Mouse (Mus musculus): Measurements from ENCODE around the gene Awat2. TPM values are rescaled to one million over a fixed set of nuclear protein-coding genes. Genes with fewer than 3 reads are reported as not detected.
"Not testable (repeated sequence)": the region's sequence is repeated elsewhere in the genome, so short reads cannot be mapped to it uniquely, and the experiment has no call there.

Awat2 gene
- not detected for total RNA-seq (2021)

- intact Hi-C loops (cut with DNase I); DNase-seq: not testable (repeated sequence)
These were observed at the start of gene Awat2 for GRCm38 (mm10) chrX:100442617-100443016. Gene Awat2 (minus strand): TSS chrX:100442717.

DNA sequence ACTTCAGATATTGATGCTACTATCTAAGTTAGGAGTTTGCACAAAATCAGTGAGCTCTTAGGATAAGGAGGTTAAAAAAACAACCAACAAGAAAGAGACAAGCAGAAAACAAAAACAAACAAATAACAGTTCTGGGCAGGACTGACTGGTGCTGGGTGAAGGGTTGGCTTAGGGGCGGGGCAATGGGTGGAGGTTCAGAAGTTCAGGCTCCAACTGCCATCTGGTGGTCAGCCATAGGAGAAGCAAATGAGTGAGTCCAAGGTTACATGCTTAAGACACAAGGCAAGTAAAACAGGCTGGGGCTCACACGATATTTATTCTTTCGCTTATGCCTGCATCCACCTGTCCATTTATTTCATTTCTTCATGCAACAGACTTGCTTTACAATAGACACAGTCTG, 37.8 kb upstream of the Awat2 start:
- DNase-seq: peak; percentile 61
- intact Hi-C loops (cut with DNase I): loop anchor here (10.0 kb wide), 2 partner anchors 666 to 1346 kb away; partner anchors contain the start of gene Efnb1

- intact Hi-C loops (cut with DNase I): no loop called here
- DNase-seq: no peak
These were observed 33.2 kb upstream of the Awat2 start for GRCm38 (mm10) chrX:100475569-100476223.

DNA sequence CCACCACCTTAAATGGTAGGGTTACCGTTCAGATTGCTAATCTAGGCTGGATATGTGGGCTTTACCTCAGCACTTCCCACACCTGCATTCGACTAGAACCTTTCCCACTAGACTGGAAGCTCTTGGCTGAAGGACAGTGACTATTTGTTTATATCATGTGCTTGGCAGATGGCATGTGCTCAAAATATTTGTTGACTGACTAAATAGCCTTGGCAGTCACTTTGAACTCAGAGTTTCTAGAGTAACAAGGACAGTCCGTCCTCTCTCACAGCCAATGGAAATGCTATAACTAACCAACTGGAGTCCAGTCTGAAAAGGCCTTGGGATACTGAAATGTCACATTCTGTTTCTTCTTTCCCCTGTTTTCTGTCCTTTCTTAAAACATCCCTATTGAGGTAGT, 29.0 kb upstream of the Awat2 start:
- intact Hi-C loops (cut with DNase I): no loop called here

GRCm38 (mm10) chrX:100470126-100470525, 27.6 kb upstream of the Awat2 start:
- DNase-seq: no peak
- intact Hi-C loops (cut with DNase I): no loop called here

More for the DNA sequence above, 29.0 kb upstream of the Awat2 start:
- no peak for DNase-seq

DNA sequence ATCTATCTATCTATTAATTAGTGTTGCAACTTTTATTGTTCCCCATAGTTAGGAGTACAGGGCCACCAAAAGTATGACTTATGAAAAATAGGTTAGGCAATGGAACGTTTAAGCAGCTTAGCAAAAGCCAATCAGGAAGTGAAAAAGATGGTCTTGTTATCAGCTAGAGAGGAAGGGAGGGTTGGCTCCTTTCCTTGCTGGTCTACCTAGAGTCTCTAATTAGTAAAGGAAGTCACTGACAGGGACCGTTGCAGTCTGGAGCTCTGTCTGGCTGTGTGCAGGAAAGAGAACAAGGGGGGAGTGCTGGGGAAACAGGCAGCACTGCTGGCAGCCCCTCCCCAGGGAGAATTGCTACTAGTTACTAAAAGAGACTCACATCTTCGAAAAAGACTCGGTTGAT, 25.5 kb upstream of the Awat2 start:
- DNase-seq: no peak
- intact Hi-C loops (cut with DNase I): no loop called here

- intact Hi-C loops (cut with DNase I): no loop called here
- DNase-seq: no peak
These were observed 1.0 kb upstream of the Awat2 start for GRCm38 (mm10) chrX:100443532-100443931.

- intact Hi-C loops (cut with DNase I): no loop called here
- no peak for DNase-seq
These were observed 10.2 kb downstream of the Awat2 start for GRCm38 (mm10) chrX:100432311-100432710.

DNA sequence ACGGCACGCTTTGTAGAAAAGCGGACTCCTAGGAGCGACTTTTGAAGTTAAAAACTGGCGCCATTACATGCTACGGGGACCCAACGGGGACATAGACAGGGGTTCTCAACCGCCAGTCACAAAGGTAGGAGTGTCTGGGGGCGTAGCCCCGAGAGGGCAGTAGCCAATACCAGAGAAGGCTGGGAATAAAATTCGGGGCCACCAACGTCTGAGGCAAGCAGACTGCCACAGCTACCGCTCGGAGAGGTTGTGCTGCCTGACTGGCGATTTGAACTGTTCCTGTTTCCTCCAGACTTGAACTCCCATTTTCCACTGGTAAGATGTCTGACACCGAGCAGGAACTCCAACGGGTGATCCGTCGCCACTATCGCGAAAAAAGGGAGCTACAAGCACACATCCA, 13.8 kb downstream of the Awat2 start, which contains the start of gene Otud6a:
Gene Otud6a, plus strand, starts transcription at position 321 of the 400 bp plus-strand sequence.
- intact Hi-C loops (cut with DNase I): no loop called here
- no peak for DNase-seq

DNA sequence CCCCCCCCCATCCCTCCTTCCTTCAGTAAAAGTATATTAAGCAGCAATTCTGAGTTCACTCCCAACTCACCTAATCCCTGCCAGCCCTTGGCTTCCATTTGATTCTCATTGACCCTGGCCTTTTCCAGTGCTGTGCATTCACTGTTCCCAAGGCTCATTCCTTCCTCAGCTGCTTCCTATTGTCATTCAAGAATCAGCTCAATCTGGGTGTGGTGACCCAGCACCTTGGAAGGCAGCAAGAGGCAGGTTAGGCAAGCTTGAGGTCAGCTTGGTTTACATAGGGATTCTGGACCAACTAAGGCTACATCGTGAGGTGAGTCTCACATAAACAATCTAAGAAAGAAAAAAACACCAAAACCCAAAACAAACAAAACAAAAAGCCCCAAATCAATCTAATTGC, 33.3 kb downstream of the Awat2 start:
- intact Hi-C loops (cut with DNase I): no loop called here
- DNase-seq: no peak

DNA sequence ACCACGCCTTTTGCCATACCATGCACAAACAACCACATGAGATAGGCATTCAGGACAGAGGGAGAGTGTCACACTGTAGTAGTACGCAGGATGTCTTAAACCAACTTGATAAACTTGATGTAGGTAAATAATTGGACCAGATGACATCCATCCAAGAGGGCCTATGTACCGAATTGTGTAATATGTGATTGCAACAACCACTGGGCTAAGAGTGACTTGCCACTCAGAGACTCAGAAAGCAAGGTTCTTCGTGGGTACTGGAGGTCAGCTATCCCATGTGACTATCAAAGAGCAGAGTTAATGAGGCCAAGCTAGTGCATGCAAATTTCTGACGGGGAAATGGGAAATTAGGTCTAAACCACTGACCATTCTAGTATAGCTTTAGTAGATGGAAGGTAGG, 40.9 kb downstream of the Awat2 start:
- DNase-seq: no peak
- intact Hi-C loops (cut with DNase I): no loop called here

- DNase-seq: no peak
- intact Hi-C loops (cut with DNase I): no loop called here
These were observed 41.6 kb downstream of the Awat2 start for GRCm38 (mm10) chrX:100400900-100401299.

DNA sequence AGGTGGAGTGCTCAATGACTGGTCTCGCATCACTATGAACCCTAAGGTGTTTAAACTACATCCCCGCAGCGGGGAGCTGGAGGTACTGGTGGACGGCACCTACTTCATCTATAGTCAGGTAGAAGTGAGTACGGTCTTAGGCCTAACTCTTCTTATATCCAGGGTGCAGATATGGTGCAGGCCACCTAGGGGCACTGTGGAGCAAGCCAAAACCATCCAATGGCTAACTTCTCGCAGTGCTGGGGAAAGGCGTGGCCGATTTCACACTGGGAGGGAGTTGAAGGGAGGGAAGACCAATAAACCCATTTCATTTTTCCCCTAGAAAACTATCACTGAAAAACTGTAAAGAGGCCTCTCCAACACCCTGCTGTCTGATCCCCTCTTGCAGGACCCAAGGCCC, 47.5 kb downstream of the Awat2 start:
- DNase-seq: no peak
- intact Hi-C loops (cut with DNase I): no loop called here

GRCm38 (mm10) chrX:100394223-100394861, 48.2 kb downstream of the Awat2 start:
- intact Hi-C loops (cut with DNase I): no loop called here
- peak; percentile 10 for DNase-seq

DNA sequence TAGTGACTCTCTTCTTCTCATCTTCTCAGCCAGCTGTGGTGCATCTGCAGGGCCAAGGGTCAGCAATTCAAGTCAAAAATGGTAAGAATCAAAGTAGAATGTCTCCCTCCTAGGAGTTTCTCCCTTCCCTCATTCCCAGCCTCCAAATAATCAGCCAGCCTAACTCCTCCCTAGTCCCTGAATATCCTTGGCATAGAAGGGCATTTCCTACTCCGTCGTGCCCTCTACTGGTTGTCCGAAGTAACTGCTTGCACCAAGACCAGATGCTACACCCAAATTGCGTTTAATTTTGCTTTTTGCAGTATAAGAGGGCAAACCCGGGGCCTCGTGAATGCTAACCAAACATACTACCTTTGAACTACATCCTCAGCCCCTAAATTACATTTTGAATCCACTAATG, 50.2 kb downstream of the Awat2 start:
- intact Hi-C loops (cut with DNase I): no loop called here
- DNase-seq: peak; percentile 37

DNA sequence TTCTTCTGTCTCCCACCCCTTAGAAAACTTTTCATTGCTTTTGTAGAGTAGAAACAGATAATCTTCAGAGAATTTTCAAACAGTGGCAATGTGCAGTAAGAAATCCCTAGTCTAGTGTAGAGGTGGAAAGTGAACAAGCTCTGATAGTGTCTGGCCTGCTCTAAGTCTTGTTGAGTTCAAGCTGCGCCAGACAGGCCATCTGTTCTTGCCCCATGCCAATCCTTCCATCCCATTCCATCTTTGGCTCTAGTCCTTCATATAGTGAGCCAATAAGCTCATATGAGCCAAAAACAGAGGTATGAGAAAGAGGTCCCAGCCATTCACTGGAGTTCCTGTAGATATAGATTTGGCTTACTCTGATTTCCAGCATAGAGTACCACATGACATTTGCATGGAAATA, 52.6 kb downstream of the Awat2 start:
- peak; percentile 46 for DNase-seq

DNA sequence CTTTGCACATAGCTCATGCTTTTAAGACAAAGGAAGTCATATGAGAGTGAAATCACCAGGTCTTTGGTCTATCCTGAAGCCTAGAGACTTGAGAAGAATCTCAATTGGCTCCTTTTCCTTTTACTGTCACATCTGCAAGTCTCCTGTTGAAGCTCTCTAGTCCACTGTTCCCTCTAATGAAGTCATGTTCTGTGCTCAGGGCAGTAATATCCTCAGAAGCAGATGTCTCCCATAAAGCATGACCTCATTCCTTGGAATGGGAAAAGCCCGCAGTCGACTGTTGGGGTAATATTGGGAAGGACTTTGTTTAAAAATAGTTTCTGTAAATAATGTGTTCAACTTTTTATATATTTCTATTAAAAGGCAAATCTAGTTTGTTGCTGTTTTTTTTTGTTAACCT, 85.5 kb downstream of the Awat2 start:
- DNase-seq: no peak
- intact Hi-C loops (cut with DNase I): no loop called here

More for the DNA sequence above, 52.6 kb downstream of the Awat2 start:
- intact Hi-C loops (cut with DNase I): no loop called here

Small RNAs within 50 kb of the gene (microRNA-seq; reads per million reads assigned to microRNA genes)
- 5,515 reads per million, percentile 90 among the genes with 10 or more reads in this experiment for gene Mir676

Other genes with a start within 250 kb of the Awat2 start
- not detected for gene Otud6a, start 13.7 kb downstream of the Awat2 start, total RNA-seq (2021)
- gene Igbp1, start 51.6 kb upstream of the Awat2 start, total RNA-seq (2021): 10 to 100 TPM; 36.9 to 41.0 TPM
- not detected for gene Dgat2l6, start 82.1 kb upstream of the Awat2 start, total RNA-seq (2021)
- not detected for gene Awat1, start 129.5 kb upstream of the Awat2 start, total RNA-seq (2021)
- not detected for gene P2ry4, start 152.2 kb upstream of the Awat2 start, total RNA-seq (2021)
- gene Arr3, start 162.8 kb upstream of the Awat2 start, total RNA-seq (2021): not detected
- 1 to 10 TPM; 4.8 to 7.6 TPM for gene Kif4, start 183.0 kb upstream of the Awat2 start, total RNA-seq (2021)
- gene Pdzd11, start 183.9 kb upstream of the Awat2 start, total RNA-seq (2021): 10 to 100 TPM; 28.8 to 30.3 TPM

Data from left cerebral cortex, postnatal 4 days (tissue).